Mouse (Mus musculus): ENCODE data around the gene Gm16503. TPM values are rescaled to one million over a fixed set of nuclear protein-coding genes. Genes with fewer than 3 reads are reported as not detected.
"Not testable (repeated sequence)": the region's sequence is repeated elsewhere in the genome, so short reads cannot be mapped to it uniquely, and the experiment has no call there.

Gm16503 gene
- polyA plus RNA-seq, 1 experiment from 2014 or later = 0.29 TPM

- not testable (repeated sequence) for H3K36me3 ChIP-seq (ENCODE audit: control insufficient read depth, insufficient read depth, low read length); ATAC-seq (ENCODE audit: low FRiP score); H3K4me1 ChIP-seq (ENCODE audit: control insufficient read depth, insufficient read depth, low read length); H3K27me3 ChIP-seq (ENCODE audit: control insufficient read depth, insufficient read depth, low read length); H3K27ac ChIP-seq (ENCODE audit: low read depth, low read length); H3K9me3 ChIP-seq (ENCODE audit: control insufficient read depth, low read length); H3K9ac ChIP-seq (ENCODE audit: low read length); H3K4me2 ChIP-seq; H3K4me3 ChIP-seq (ENCODE audit: low read depth, low read length)
- 91% methylated on average over 4 of the region's 4 CpGs for WGBS
- peak; percentile 68 for DNase-seq (ENCODE audit: low spot score, missing footprints)
Observed at GRCm38 (mm10) chr4:147579371-147579770, 39.4 kb downstream of the Gm16503 start.

GRCm38 (mm10) chr4:147586511-147587473 lies 46.8 kb downstream of the Gm16503 start:
- Histone ChIP-seq H3K36me3 (ENCODE audit: control insufficient read depth, insufficient read depth, low read length) (no peaks in the 10 kb centered on the region), H3K4me3 (ENCODE audit: low read depth, low read length) (no peak overlapping the region), H3K9ac (ENCODE audit: low read length) (no peak overlapping the region), H3K4me1 (ENCODE audit: control insufficient read depth, insufficient read depth, low read length) (no peaks in the 10 kb centered on the region), H3K4me2 (no peak overlapping the region), H3K9me3 (ENCODE audit: control insufficient read depth, low read length) (peaks cover 10% of the 10 kb centered on the region; the same call in 1 of the 2 replicates), H3K27me3 (ENCODE audit: control insufficient read depth, insufficient read depth, low read length) (no peaks in the 10 kb centered on the region), H3K27ac (ENCODE audit: low read depth, low read length) (no peak overlapping the region)
- ATAC-seq (ENCODE audit: low FRiP score) (peak; percentile 30; the same call in 1 of the 2 replicates), DNase-seq (ENCODE audit: low spot score, missing footprints) (peak; percentile 79)
- 59% methylated on average over 1 of the region's 1 CpGs for WGBS

Other genes with a start within 250 kb of the Gm16503 start
- gene Zfp988, start 234.5 kb upstream of the Gm16503 start, polyA plus RNA-seq (2014; fragmentation: Nextera tagmentation; extraction: Ambion mirVana) = 0.10 TPM in 1 of 2 replicates, not detected in the other
- gene Zfp978, start 178.9 kb upstream of the Gm16503 start, polyA plus RNA-seq (2014; fragmentation: Nextera tagmentation; extraction: Ambion mirVana) = 0.23 and 0.29 TPM in 2 replicates
- 6.2 and 7.8 TPM in 2 replicates for gene Zfp982, start 47.8 kb upstream of the Gm16503 start, polyA plus RNA-seq (2014; fragmentation: Nextera tagmentation; extraction: Ambion mirVana)
- gene Zfp985, start 13.1 kb downstream of the Gm16503 start, polyA plus RNA-seq (2014; fragmentation: Nextera tagmentation; extraction: Ambion mirVana) = 0.11 and 0.12 TPM in 2 replicates
- 2.8 and 3.1 TPM in 2 replicates for gene Zfp979, start 102.3 kb downstream of the Gm16503 start, polyA plus RNA-seq (2014; fragmentation: Nextera tagmentation; extraction: Ambion mirVana)
- not detected in 2 replicates for gene Zfp534, start 162.3 kb downstream of the Gm16503 start, polyA plus RNA-seq (2014; fragmentation: Nextera tagmentation; extraction: Ambion mirVana)

Data from midbrain, embryonic 11.5 days (tissue).